Mouse (Mus musculus) hindbrain, embryonic 16.5 days (tissue): ENCODE data around the gene Vamp9. TPM values are rescaled to one million over a fixed set of nuclear protein-coding genes. Genes with fewer than 3 reads are reported as not detected.
A peak's percentile ranks its signal among the peaks of the same experiment; 100 is the strongest.

Experiments
- ATAC-seq: fragments of 200-750 bp; cut with Nextera tagmentation; 2 replicates; pipeline ENCODE4 v1.8.0; 2017; ENCODE audit warnings: moderate TSS enrichment, moderate library complexity
- H3K27ac ChIP-seq: fragments of 300-500 bp; sonication (generic); 2 replicates; pipeline ENCODE4 v1.5.1; 2014; ENCODE audit warnings: low read depth, mild to moderate bottlenecking, control low read depth, low read length, moderate library complexity
- H3K27me3 ChIP-seq: fragments of 300-500 bp; sonication (generic); replicated peaks from 2 replicates; pipeline ENCODE4 v1.6.1; 2014; ENCODE audit warnings: low read length; ENCODE audit not compliant: control insufficient read depth, insufficient read depth
- H3K36me3 ChIP-seq: fragments of 300-500 bp; sonication (generic); 2 replicates; pipeline ENCODE4 v1.6.1; 2014; ENCODE audit warnings: mild to moderate bottlenecking, low read length, moderate library complexity, mixed read lengths; ENCODE audit not compliant: control insufficient read depth, insufficient read depth
- H3K4me1 ChIP-seq: fragments of 300-500 bp; sonication (generic); 2 replicates; pipeline ENCODE4 v1.6.1; 2014; ENCODE audit warnings: low read depth, low read length; ENCODE audit not compliant: control insufficient read depth, insufficient read depth
- H3K4me2 ChIP-seq: fragments of 300-500 bp; sonication (generic); 2 replicates; pipeline ENCODE4 v1.6.1; 2014; ENCODE audit warnings: mild to moderate bottlenecking, low read length, control low read depth, moderate library complexity
- H3K4me3 ChIP-seq: fragments of 300-500 bp; sonication (generic); 2 replicates; pipeline ENCODE4 v1.5.1; 2014; ENCODE audit warnings: mild to moderate bottlenecking, low read length, control low read depth, moderate library complexity
- H3K9ac ChIP-seq: fragments of 300-500 bp; sonication (generic); 2 replicates; pipeline ENCODE4 v1.6.1; 2014; ENCODE audit warnings: low read depth, mild to moderate bottlenecking, control low read depth, low read length, moderate library complexity
- H3K9me3 ChIP-seq: fragments of 300-500 bp; sonication (generic); 2 replicates; pipeline ENCODE4 v1.6.1; 2014; ENCODE audit warnings: mild to moderate bottlenecking, low read length, moderate library complexity; ENCODE audit not compliant: control insufficient read depth
- WGBS: fragments of 180-500 bp; shearing (Covaris S2); extraction: QIAGEN DNeasy Blood & Tissue Kit; methylation state at CpG from one replicate; pipeline ENCODE4 v1.1.7; 2014; 5-methylcytosine and 5-hydroxymethylcytosine counted together
- polyA plus RNA-seq: library from polyadenylated mRNA; unstranded; fragments of >200 nt; fragmentation: Nextera tagmentation; extraction: Ambion mirVana; gene quantifications from 2 replicates; pipeline ENCODE4 v1.2.1, GENCODE M21; 2015

Vamp9 gene
- polyA plus RNA-seq, 1 experiment from 2014 or later: 0.61 TPM

DNA sequence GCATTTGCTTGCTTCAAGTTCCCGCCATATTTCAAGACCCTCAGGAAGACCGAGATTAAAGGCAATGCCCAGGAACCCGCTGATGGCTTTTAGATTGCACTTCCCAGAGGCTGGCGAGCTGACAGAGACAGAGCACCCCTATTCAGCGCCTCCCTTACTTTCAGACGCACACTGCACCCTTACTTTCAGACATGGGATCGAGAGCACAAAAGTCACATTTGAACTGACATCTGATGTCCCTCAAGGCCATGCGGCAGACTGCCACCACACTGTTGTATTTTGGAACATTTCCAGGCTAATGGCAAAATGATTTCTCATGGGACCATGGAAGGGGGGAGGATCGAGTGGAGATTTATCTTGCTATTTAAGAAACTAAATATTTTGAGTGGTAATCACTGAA is 28.5 kb upstream of the Vamp9 start:
- H3K9ac ChIP-seq: no peak overlapping the region
- H3K4me1 ChIP-seq: peaks cover 1% of the 10 kb centered on the region; the same call in 1 of the 2 replicates
- H3K9me3 ChIP-seq: peaks cover 3% of the 10 kb centered on the region; the same call in 1 of the 2 replicates
- no peak overlapping the region for H3K4me3 ChIP-seq
- 36% methylated on average over 9 of the region's 9 CpGs for WGBS
- ATAC-seq: no peak
- no peaks in the 10 kb centered on the region for H3K36me3 ChIP-seq
- no peak overlapping the region for H3K27ac ChIP-seq
- H3K4me2 ChIP-seq: no peak overlapping the region
- H3K27me3 ChIP-seq: no peaks in the 10 kb centered on the region

DNA sequence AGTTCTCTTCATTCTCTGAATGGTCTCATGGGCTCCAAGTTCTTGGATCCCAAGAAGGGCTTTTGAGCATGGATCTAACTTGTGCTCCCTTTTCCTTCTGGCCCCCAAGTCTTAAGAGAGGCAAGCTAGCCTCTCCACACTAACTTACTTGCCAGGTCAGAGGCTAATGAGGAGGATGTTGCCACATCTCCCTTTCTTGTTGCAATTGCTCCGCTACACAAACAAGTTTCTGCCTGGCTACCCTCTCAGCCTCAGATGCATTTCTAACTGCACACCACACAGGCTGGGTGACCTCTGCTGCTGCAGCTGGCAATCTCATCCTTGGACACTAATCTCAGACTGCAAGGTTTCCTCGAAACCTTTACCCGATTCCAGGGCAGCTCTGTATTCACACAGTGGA is 23.6 kb upstream of the Vamp9 start:
- H3K4me1 ChIP-seq: no peaks in the 10 kb centered on the region; the same call in 1 of the 2 replicates
- no peaks in the 10 kb centered on the region for H3K36me3 ChIP-seq
- WGBS: 92% methylated on average over 3 of the region's 3 CpGs
- H3K4me3 ChIP-seq: no peak overlapping the region
- no peak for ATAC-seq
- H3K27me3 ChIP-seq: no peaks in the 10 kb centered on the region
- no peaks in the 10 kb centered on the region for H3K9me3 ChIP-seq
- no peak overlapping the region for H3K4me2 ChIP-seq
- H3K9ac ChIP-seq: no peak overlapping the region
- H3K27ac ChIP-seq: no peak overlapping the region

GRCm38 (mm10) chr5:99884035-99884434 is 22.0 kb upstream of the Vamp9 start:
- no peak overlapping the region for H3K9ac ChIP-seq
- no peak for ATAC-seq
- no peaks in the 10 kb centered on the region for H3K4me1 ChIP-seq
- H3K9me3 ChIP-seq: no peaks in the 10 kb centered on the region
- no peak overlapping the region for H3K27ac ChIP-seq
- no peaks in the 10 kb centered on the region for H3K27me3 ChIP-seq
- H3K4me2 ChIP-seq: no peak overlapping the region
- WGBS: 99% methylated on average over 4 of the region's 4 CpGs
- H3K36me3 ChIP-seq: no peaks in the 10 kb centered on the region
- no peak overlapping the region for H3K4me3 ChIP-seq

- Histone ChIP-seq H3K9ac (no peak overlapping the region), H3K27me3 (no peaks in the 10 kb centered on the region), H3K4me2 (no peak overlapping the region), H3K4me1 (no peaks in the 10 kb centered on the region), H3K9me3 (no peaks in the 10 kb centered on the region), H3K27ac (no peak overlapping the region), H3K36me3 (no peaks in the 10 kb centered on the region), H3K4me3 (no peak overlapping the region)
- no peak for ATAC-seq
- WGBS: 60% methylated on average over 1 of the region's 1 CpGs
Observed at GRCm38 (mm10) chr5:99887133-99887532, 18.9 kb upstream of the Vamp9 start.

GRCm38 (mm10) chr5:99891516-99892441 is 14.3 kb upstream of the Vamp9 start:
- Histone ChIP-seq H3K9me3 (no peaks in the 10 kb centered on the region), H3K4me2 (no peak overlapping the region), H3K4me3 (no peak overlapping the region), H3K27ac (no peak overlapping the region), H3K9ac (no peak overlapping the region), H3K27me3 (no peaks in the 10 kb centered on the region), H3K36me3 (no peaks in the 10 kb centered on the region), H3K4me1 (no peaks in the 10 kb centered on the region)
- ATAC-seq: peak; percentile 85
- WGBS: 67% methylated on average over 12 of the region's 12 CpGs

- 10% methylated on average over 6 of the region's 6 CpGs for WGBS
- H3K4me1 ChIP-seq: no peaks in the 10 kb centered on the region
- H3K27ac ChIP-seq: no peak overlapping the region
- no peak overlapping the region for H3K9ac ChIP-seq
- peak; percentile 91 for ATAC-seq
- no peaks in the 10 kb centered on the region for H3K9me3 ChIP-seq
- no peaks in the 10 kb centered on the region for H3K36me3 ChIP-seq
- no peak overlapping the region for H3K4me3 ChIP-seq
- no peak overlapping the region for H3K4me2 ChIP-seq
- H3K27me3 ChIP-seq: no peaks in the 10 kb centered on the region
Observed at GRCm38 (mm10) chr5:99900041-99900440, 6.0 kb upstream of the Vamp9 start.

- Histone ChIP-seq H3K4me3 (peak overlapping the region; percentile 79), H3K4me2 (peak overlapping the region; percentile 76), H3K27me3 (no peaks in the 10 kb centered on the region), H3K36me3 (no peaks in the 10 kb centered on the region), H3K27ac (no peak overlapping the region; the same call in 1 of the 2 replicates), H3K9ac (no peak overlapping the region), H3K9me3 (no peaks in the 10 kb centered on the region), H3K4me1 (no peaks in the 10 kb centered on the region)
- 61% methylated on average over 7 of the region's 7 CpGs for WGBS
- no peak for ATAC-seq
Observed at GRCm38 (mm10) chr5:99905731-99906130, 323 bp upstream of the Vamp9 start.

GRCm38 (mm10) chr5:99915494-99915893 is 9.4 kb downstream of the Vamp9 start:
- H3K27ac ChIP-seq: no peak overlapping the region
- H3K9me3 ChIP-seq: no peaks in the 10 kb centered on the region
- H3K4me1 ChIP-seq: no peaks in the 10 kb centered on the region
- H3K9ac ChIP-seq: no peak overlapping the region
- no peak for ATAC-seq
- H3K4me3 ChIP-seq: no peak overlapping the region
- H3K36me3 ChIP-seq: no peaks in the 10 kb centered on the region
- WGBS: 54% methylated on average over 7 of the region's 7 CpGs
- no peak overlapping the region for H3K4me2 ChIP-seq
- H3K27me3 ChIP-seq: no peaks in the 10 kb centered on the region

DNA sequence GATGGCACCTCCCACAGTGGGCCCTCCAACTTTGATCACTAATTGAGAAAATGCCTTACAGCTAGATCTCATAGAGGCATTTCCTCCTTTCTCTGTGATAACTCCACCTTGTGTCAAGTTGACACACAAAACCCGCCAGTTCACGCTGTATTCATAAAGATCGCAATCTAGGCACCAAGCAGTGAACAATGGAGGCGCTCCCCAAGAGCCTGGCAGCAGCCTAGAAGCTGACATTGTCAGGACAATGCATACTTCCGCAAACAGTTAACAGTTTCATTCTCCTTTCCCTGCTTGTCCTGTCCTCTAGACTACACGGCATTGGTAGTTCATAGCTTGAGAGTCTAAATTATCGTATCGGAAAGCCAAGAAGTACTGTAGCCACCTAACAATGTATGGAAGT is 16.0 kb downstream of the Vamp9 start:
- H3K27ac ChIP-seq: no peak overlapping the region
- no peak for ATAC-seq
- no peak overlapping the region for H3K4me2 ChIP-seq
- no peaks in the 10 kb centered on the region for H3K27me3 ChIP-seq
- H3K36me3 ChIP-seq: no peaks in the 10 kb centered on the region
- H3K4me1 ChIP-seq: no peaks in the 10 kb centered on the region
- H3K9me3 ChIP-seq: no peaks in the 10 kb centered on the region
- H3K9ac ChIP-seq: no peak overlapping the region
- WGBS: 65% methylated on average over 8 of the region's 8 CpGs
- H3K4me3 ChIP-seq: no peak overlapping the region
